Mouse (Mus musculus) CH12.LX (cell line): ENCODE data around the gene Ckmt1. TPM values are rescaled to one million over a fixed set of nuclear protein-coding genes. Genes with fewer than 3 reads are reported as not detected.

Experiments used
- DNase-seq: peaks from one replicate; pipeline ENCODE4 v3.0.0-alpha.2; 2013; ENCODE audit errors: extremely low read depth
- H3K27ac ChIP-seq: 2 replicates; pipeline ENCODE4 v1.5.1; 2012; ENCODE audit warnings: low read depth, mild to moderate bottlenecking, control low read depth, moderate library complexity; ENCODE audit not compliant: insufficient read depth
- H3K27me3 ChIP-seq: replicated peaks from 2 replicates; pipeline ENCODE3; 2012; ENCODE audit warnings: inconsistent platforms
- H3K36me3 ChIP-seq, 2 experiments: replicated peaks in 1 of 2; 2 replicates each; pipeline versions ENCODE3 to v1.6.1; 2012; ENCODE audit warnings: inconsistent platforms in 1 of 2, low read length in 1 of 2, mild to moderate bottlenecking in 1 of 2, mixed read lengths in 1 of 2, moderate library complexity in 1 of 2; ENCODE audit not compliant: control insufficient read depth in 1 of 2, insufficient read depth in 1 of 2
- H3K4me1 ChIP-seq, 2 experiments: 2 replicates each; pipeline ENCODE4 v1.6.1; 2012; ENCODE audit warnings: inconsistent platforms in 1 of 2, moderate library complexity in 1 of 2; ENCODE audit not compliant: insufficient read depth in 2 of 2, control insufficient read depth in 1 of 2
- H3K4me2 ChIP-seq: 2 replicates; pipeline ENCODE4 v1.6.1; 2012; ENCODE audit warnings: low read depth, mild to moderate bottlenecking, control low read depth; ENCODE audit not compliant: poor library complexity, insufficient read depth, severe bottlenecking
- H3K4me3 ChIP-seq, 3 experiments: fragments of 150-350 bp in 1 of 3; sonication (generic) in 1 of 3; replicated peaks in 1 of 3; 2 replicates each; pipeline versions ENCODE3 to v1.5.1; 2011 to 2012; ENCODE audit warnings: low read depth in 2 of 3, low read length in 2 of 3, mild to moderate bottlenecking in 2 of 3, moderate library complexity in 2 of 3, control low read depth in 1 of 3, improper control_type of control experiment in 1 of 3, inconsistent platforms in 1 of 3, mixed read lengths in 1 of 3; ENCODE audit not compliant: poor library complexity in 1 of 3
- H3K79me2 ChIP-seq: replicated peaks from 2 replicates; pipeline ENCODE4 v1.6.1; 2012; ENCODE audit warnings: mild to moderate bottlenecking, moderate library complexity; ENCODE audit not compliant: control insufficient read depth, poor library complexity, insufficient read depth, severe bottlenecking; ENCODE audit errors: extremely low read depth
- H3K9ac ChIP-seq: 2 replicates; pipeline ENCODE4 v1.6.1; 2012; ENCODE audit warnings: low read depth, mild to moderate bottlenecking, control low read depth, moderate library complexity; ENCODE audit not compliant: insufficient read depth
- H3K9me3 ChIP-seq: replicated peaks from 2 replicates; pipeline ENCODE3; 2012; ENCODE audit warnings: low read length, inconsistent platforms, mixed read lengths
- BHLHE40 ChIP-seq: IDR thresholded peaks from 2 replicates; pipeline ENCODE4 v1.6.1; 2011; ENCODE audit warnings: mild to moderate bottlenecking, low read depth, low read length, improper control_type of control experiment
- CHD1 ChIP-seq: IDR thresholded peaks from 2 replicates; pipeline ENCODE4 v1.6.1; 2012; ENCODE audit warnings: low read depth, low read length, improper control_type of control experiment, inconsistent platforms
- E2F4 ChIP-seq: IDR thresholded peaks from 2 replicates; pipeline ENCODE4 v1.6.1; 2011; ENCODE audit warnings: low read depth, low read length, improper control_type of control experiment; ENCODE audit not compliant: insufficient replicate concordance
- ELF1 ChIP-seq: IDR thresholded peaks from 2 replicates; pipeline ENCODE4 v1.6.1; 2014; ENCODE audit warnings: low read depth, mild to moderate bottlenecking, inconsistent platforms, low read length, improper control_type of control experiment
- EP300 ChIP-seq: IDR thresholded peaks from 2 replicates; pipeline ENCODE4 v1.6.1; 2011; ENCODE audit warnings: low read length, improper control_type of control experiment
- KAT2A ChIP-seq: IDR thresholded peaks from 2 replicates; pipeline ENCODE4 v1.6.1; 2012; ENCODE audit warnings: low read length, improper control_type of control experiment, inconsistent platforms; ENCODE audit not compliant: insufficient replicate concordance
- MAX ChIP-seq: IDR thresholded peaks from 2 replicates; pipeline ENCODE4 v1.6.1; 2011; ENCODE audit warnings: low read length, improper control_type of control experiment
- MAZ ChIP-seq: IDR thresholded peaks from 2 replicates; pipeline ENCODE4 v1.6.1; 2012; ENCODE audit warnings: low read depth, mild to moderate bottlenecking, inconsistent platforms, low read length, improper control_type of control experiment, moderate library complexity
- MXI1 ChIP-seq: IDR thresholded peaks from 2 replicates; pipeline ENCODE4 v1.6.1; 2011; ENCODE audit warnings: mild to moderate bottlenecking, low read depth, low read length, improper control_type of control experiment
- PAX5 ChIP-seq: IDR thresholded peaks from 2 replicates; pipeline ENCODE4 v1.6.1; 2012; ENCODE audit warnings: low read length, inconsistent platforms, mixed read lengths
- POLR2A ChIP-seq: IDR thresholded peaks from 2 replicates; pipeline ENCODE4 v1.6.1; 2011; ENCODE audit warnings: low read depth, mild to moderate bottlenecking, improper control_type of control experiment, low read length
- POLR2AphosphoS2 ChIP-seq: IDR thresholded peaks from 2 replicates; pipeline ENCODE4 v1.6.1; 2011; ENCODE audit warnings: low read depth, low read length, improper control_type of control experiment
- RAD21 ChIP-seq: IDR thresholded peaks from 2 replicates; pipeline ENCODE4 v1.6.1; 2011; ENCODE audit warnings: low read depth, mild to moderate bottlenecking, low read length, improper control_type of control experiment, moderate library complexity
- SIN3A ChIP-seq: IDR thresholded peaks from 2 replicates; pipeline ENCODE4 v1.6.1; 2012; ENCODE audit warnings: low read length, improper control_type of control experiment, inconsistent platforms
- TBP ChIP-seq: conservative IDR thresholded peaks from 2 replicates; pipeline ENCODE4 v1.6.1; 2011; ENCODE audit warnings: low read depth, low read length, improper control_type of control experiment
- USF1 ChIP-seq: IDR thresholded peaks from 2 replicates; pipeline ENCODE4 v1.6.1; 2014; ENCODE audit warnings: low read depth, mild to moderate bottlenecking, inconsistent platforms, low read length, improper control_type of control experiment
- USF2 ChIP-seq: conservative IDR thresholded peaks from 2 replicates; pipeline ENCODE4 v1.6.1; 2011; ENCODE audit warnings: low read depth, low read length, improper control_type of control experiment
- ZKSCAN1 ChIP-seq: IDR thresholded peaks from 2 replicates; pipeline ENCODE4 v1.6.1; 2012; ENCODE audit warnings: low read depth, inconsistent platforms, low read length, improper control_type of control experiment, borderline replicate concordance
- dilution Hi-C: fragments of 300-500 bp; cut with MboI; formaldehyde crosslinking; loops from 2 replicates; pipeline ENCODE4 v1.14.3; 2020; ENCODE audit warnings: low sequenced_read_pairs; ENCODE audit not compliant: extremely low pct_unique_long_range_greater_than_20kb, extremely low pct_ligation_motif_present
- in situ Hi-C: fragments of 300-500 bp; cut with MboI; formaldehyde crosslinking; loops from 3 replicates; pipeline ENCODE4 v1.14.3; 2019; ENCODE audit warnings: low sequenced_read_pairs, low pct_ligation_motif_present, low pct_unique_long_range_greater_than_20kb, mixed read lengths
- polyA plus RNA-seq: library from polyadenylated mRNA; unstranded; fragments of >175 nt; gene quantifications from 2 replicates; pipeline ENCODE4 v1.2.1, GENCODE M21; 2012; ENCODE audit warnings: low read depth; ENCODE audit not compliant: insufficient read length
- total RNA-seq, 2 experiments: library from RNA; depleted of rRNA; stranded (reverse); fragments of 300-350 nt in 1 of 2; fragments of >200 nt in 1 of 2; gene quantifications; 2 replicates each; pipeline ENCODE4 v1.2.3; 2012 to 2014

Gene Ckmt1
- total and polyA plus RNA-seq, 3 experiments: 2.6 to 3.9 TPM; not detected in 1

- Histone ChIP-seq H3K36me3 (peaks cover 74 to 90% of the 10 kb centered on the region in 2 experiments), H3K9ac (no peak overlapping the region), H3K4me1 (no peaks in the 10 kb centered on the region), H3K27ac (no peak overlapping the region), H3K27me3 (peaks cover 25% of the 10 kb centered on the region), H3K4me2 (no peak overlapping the region), H3K9me3 (no peaks in the 10 kb centered on the region), H3K4me3 (no peak overlapping the region), H3K79me2 (no peaks in the 10 kb centered on the region)
- dilution Hi-C loops (no loop called here), in situ Hi-C loops (no loop called here)
- TF ChIP-seq MAX (no peak), POLR2AphosphoS2 (no peak), E2F4 (no peak), KAT2A (no peak)
- DNase-seq: no peak
Measured at GRCm38 (mm10) chr2:121368831-121369230, 11.3 kb downstream of the Ckmt1 start.

GRCm38 (mm10) chr2:121370921-121371320 lies 13.4 kb downstream of the Ckmt1 start:
- no peak overlapping the region for H3K4me3 ChIP-seq
- H3K27me3 ChIP-seq: peaks cover 19% of the 10 kb centered on the region
- H3K4me1 ChIP-seq: no peaks in the 10 kb centered on the region
- no peaks in the 10 kb centered on the region for H3K9me3 ChIP-seq
- no peak for DNase-seq
- no peak overlapping the region for H3K9ac ChIP-seq
- H3K36me3 ChIP-seq: peaks cover 70 to 89% of the 10 kb centered on the region in 2 experiments
- TF ChIP-seq PAX5 (no peak), MAZ (no peak), E2F4 (no peak), USF1 (no peak), USF2 (no peak), BHLHE40 (no peak), RAD21 (no peak), TBP (no peak), MXI1 (no peak), CHD1 (no peak), POLR2A (no peak), ZKSCAN1 (no peak), ELF1 (no peak), EP300 (no peak), SIN3A (no peak)
- in situ Hi-C loops (no loop called here), dilution Hi-C loops (no loop called here)
- H3K27ac ChIP-seq: no peak overlapping the region; the same call in 1 of the 2 replicates
- no peaks in the 10 kb centered on the region for H3K79me2 ChIP-seq
- H3K4me2 ChIP-seq: no peak overlapping the region
